Mouse (Mus musculus) embryonic fibroblast, embryonic 13.5 days (primary cell): ENCODE results near the gene Ager.

Experiments used
- CTCF ChIP-seq: IDR thresholded peaks from 2 replicates; pipeline ENCODE4 v1.5.1; 2011; ENCODE audit warnings: mild to moderate bottlenecking, control low read depth, low read length, moderate library complexity, borderline replicate concordance; ENCODE audit not compliant: insufficient read depth
- POLR2A ChIP-seq: IDR thresholded peaks from 2 replicates; pipeline ENCODE4 v1.6.1; 2011; ENCODE audit warnings: low read depth, mild to moderate bottlenecking, control low read depth, low read length, moderate library complexity

DNA sequence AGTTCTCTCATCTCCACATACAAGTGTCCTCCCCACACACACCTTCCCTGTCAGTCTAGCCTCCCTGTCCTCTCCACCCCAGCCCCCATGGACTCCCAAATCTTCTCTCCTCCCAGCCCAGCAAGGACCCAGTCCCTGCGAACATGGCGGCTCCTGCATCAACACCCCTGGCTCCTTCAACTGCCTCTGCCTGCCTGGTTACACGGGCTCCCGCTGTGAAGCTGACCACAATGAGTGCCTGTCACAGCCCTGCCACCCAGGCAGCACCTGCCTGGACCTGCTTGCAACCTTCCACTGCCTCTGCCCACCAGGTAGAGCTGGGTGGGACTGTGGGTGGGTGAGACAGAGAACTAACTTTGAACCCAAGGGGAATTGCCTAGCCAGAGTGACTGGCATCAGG is 27.7 kb upstream of the Ager start:
- TF ChIP-seq CTCF (no peak), POLR2A (no peak)
